Mouse (Mus musculus) CH12F3 (cell line): ENCODE measurements around the gene Cebpb.

Source experiments
- in situ Hi-C: fragments of 300-500 bp; cut with MboI; formaldehyde crosslinking; loops from 2 replicates; pipeline ENCODE4 v1.14.3; 2020; ENCODE audit warnings: low sequenced_read_pairs

Gene Cebpb

GRCm38 (mm10) chr2:167688498-167689451 is at the start of gene Cebpb:
Gene Cebpb, plus strand, starts transcription at chr2:167688915.
- in situ Hi-C loops: loop anchor here (5.0 kb wide), 1 partner anchor 204 kb away; no protein-coding TSS in a partner anchor

DNA sequence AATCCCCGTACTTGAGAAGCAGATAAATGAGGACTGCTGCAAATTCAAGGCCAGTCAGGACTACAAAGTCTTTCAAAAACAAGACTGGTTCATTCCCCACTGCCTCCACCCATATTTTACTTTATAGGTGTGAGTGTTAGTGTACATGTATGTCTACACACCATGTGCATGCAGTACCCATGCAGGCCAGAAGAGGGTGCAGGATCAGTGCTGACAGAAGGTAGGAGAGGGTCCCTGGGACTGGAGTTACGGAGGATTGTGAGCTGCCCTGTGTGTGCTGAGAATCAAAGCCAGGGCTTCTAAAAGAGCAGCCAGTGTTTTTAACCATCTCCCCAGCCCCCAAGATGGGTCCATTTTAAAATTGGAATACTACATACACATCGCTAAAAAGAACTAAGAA is 48.4 kb upstream of the Cebpb start:
- in situ Hi-C loops: loop anchor here (5.0 kb wide), 1 partner anchor 37 kb away; no protein-coding TSS in a partner anchor

DNA sequence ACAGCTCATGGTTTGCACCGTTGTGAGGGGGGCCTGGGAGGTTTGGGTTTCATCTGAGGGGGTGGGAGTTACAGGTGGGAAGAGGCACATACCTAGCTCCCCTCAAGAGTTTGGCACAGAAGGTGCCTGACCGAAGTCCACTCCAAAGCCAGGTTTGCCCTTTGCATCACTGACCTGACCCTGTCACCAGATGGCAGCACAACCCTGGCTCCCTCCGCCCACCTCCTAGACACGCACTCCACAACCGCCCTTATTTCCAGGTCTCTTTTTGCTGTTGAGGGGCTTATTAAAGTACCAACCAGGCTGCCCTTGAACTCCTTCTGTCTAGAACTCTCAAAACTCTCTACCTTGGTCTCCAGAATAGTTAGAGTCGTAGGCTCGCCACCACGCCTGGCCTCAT is 47.4 kb upstream of the Cebpb start:
- in situ Hi-C loops: loop anchor here (5.0 kb wide), 1 partner anchor 36 kb away; no protein-coding TSS in a partner anchor

DNA sequence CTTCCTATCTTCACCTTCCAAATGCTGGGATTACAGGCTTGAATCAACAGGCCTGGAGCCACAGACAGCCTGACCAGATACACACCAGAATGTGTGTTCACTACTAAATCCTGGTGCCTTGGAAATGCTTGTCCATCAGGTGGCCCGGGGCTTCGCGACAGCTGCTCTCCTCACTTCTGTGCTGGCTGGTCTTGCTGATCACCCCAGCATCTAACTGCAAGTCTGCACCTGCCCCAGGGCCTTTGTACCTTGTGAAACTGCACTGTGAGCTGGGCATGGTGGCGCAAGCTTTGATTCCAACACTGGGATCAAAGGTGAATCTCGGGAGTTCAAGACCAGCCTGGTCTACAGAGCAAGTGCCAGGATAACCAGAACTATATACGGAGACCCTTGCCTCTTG is 46.6 kb upstream of the Cebpb start:
- in situ Hi-C loops: loop anchor here (5.0 kb wide), 1 partner anchor 35 kb away; no protein-coding TSS in a partner anchor

DNA sequence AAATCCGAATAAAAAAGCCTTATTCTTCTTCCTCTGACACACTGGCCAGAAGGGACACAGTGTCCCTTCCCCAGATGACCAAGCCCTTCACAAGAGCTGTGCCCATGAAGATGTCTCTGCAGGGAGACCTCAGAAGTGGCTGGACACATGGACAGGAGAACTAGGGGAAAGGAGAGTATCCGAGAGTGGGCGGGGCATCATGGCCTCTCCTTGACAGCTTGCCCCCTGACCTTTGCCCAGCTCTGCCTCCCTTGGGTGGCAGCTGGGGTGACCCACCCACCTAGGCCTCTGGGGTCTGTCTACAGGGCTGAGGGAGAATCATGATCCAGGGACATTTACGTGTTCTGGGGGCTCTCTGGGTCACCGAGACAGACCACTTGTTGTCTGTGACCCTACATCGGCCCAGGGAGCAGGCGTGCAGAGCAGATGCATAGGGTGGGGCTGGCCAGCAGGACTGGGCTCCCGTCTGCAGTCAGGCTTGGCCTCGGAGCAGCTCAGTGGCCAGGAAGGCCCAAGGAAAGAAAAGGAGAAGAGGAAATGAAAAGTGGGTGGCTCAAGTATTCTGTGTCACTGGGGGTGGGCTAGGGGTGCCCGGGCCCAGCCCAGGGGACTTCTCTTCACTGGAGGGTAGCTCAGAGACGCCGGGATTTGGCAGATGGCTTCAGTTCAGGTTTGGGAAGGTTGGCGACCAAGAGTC is 45.2 kb upstream of the Cebpb start:
- in situ Hi-C loops: loop anchor here (5.0 kb wide), 1 partner anchor 34 kb away; no protein-coding TSS in a partner anchor

DNA sequence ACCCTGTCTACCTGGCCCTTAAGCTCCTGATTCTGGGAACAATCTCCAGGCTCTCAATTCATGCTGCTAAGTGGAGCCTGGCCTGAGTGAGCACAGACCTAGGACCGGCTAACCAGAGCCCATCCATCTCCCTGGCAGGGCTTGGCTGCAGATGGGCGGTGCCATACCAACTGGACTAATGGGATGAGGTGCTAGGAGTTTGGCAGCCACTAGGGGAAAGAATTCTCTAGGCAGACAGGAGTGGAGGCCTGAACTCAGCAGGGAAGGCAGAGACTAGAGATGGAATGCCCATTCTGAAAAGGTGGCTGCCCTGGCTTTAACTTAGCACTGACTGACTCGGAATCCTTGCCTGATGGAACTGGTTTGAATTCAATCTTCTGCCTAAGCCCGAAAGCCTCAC is 42.3 kb upstream of the Cebpb start:
- in situ Hi-C loops: no loop called here

DNA sequence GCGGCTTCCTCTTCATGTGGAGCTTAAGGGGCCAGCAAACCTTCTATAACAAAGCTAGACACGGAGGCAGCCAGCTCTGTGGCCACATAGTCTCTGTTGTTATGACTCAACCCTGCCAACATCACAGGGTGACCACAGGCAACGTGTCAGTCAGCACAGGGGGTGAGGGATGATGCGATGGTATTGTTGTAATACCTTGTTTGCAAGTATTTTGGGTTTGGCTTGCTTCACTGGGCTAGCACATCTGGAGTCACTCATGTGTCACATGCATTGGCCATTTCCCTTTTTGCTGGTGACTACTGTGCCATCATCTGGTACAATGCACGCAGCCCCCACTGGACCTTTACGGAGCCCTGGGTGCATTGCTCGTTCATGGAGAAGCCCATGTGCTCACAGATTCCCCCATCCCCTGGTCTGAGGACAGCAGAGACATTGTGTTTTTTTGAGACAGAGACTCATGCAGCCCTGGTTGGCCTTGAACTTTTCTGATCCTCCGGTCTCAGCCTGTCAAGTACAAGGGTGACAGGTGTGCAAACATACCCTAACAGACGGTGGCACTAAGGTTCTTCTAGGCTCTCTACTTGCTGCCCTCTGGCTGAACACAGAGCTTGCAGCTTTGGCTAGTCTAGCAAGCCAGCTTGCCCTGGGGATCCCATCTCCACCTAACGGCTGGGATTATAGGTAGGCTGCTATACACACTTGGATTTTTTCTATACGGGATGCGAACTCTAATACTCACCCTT is 39.3 kb upstream of the Cebpb start:
- in situ Hi-C loops: no loop called here

DNA sequence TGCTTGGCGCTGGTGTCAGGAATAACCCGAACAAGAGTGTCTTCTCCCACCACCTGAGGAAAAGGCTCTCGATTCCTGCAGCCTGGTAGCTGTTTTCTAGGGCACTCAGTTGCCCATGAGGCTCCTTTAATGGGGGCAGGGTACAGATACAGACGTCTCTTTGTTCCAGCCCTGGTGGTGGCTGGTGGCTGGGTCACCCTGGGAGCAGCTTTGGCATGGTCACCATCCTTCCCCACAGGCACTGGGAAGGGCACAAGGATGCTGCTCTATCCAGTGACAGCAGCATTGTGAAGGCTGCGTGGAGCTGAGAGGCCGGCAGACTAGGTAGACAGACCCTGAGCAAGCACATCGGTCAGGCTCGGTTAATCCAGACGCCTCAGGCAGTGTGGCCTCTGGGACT is 37.1 kb upstream of the Cebpb start:
- in situ Hi-C loops: no loop called here

GRCm38 (mm10) chr2:167652694-167653093 is 36.0 kb upstream of the Cebpb start:
- in situ Hi-C loops: no loop called here

- in situ Hi-C loops: no loop called here
Measured at GRCm38 (mm10) chr2:167654911-167655600, 33.7 kb upstream of the Cebpb start.

- in situ Hi-C loops: no loop called here
Measured at GRCm38 (mm10) chr2:167656629-167657478, 31.9 kb upstream of the Cebpb start.

DNA sequence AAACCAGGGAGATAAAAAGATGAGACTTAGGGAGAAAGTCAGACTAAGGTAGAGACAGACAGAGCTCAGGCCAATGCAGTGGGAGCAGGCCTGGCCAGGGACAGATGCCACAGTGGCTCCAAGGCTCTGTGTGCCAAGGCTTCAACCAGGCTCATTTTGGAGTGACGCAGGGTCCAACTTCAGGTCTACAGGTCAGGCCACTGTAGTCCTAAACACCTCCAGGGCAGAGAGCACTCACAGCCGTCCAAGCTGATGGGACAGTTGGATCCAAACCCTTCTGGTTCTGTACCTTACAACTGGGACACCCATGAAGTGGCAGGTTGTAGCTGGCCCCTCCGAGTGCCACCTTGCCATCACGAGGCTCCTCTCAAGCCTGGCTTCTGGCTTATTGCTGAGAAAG is 30.7 kb upstream of the Cebpb start:
- in situ Hi-C loops: no loop called here

- in situ Hi-C loops: no loop called here
Measured at GRCm38 (mm10) chr2:167658712-167659111, 30.0 kb upstream of the Cebpb start.

GRCm38 (mm10) chr2:167659177-167659846 is 29.4 kb upstream of the Cebpb start:
- in situ Hi-C loops: no loop called here

GRCm38 (mm10) chr2:167659847-167660610 is 28.7 kb upstream of the Cebpb start:
- in situ Hi-C loops: no loop called here

DNA sequence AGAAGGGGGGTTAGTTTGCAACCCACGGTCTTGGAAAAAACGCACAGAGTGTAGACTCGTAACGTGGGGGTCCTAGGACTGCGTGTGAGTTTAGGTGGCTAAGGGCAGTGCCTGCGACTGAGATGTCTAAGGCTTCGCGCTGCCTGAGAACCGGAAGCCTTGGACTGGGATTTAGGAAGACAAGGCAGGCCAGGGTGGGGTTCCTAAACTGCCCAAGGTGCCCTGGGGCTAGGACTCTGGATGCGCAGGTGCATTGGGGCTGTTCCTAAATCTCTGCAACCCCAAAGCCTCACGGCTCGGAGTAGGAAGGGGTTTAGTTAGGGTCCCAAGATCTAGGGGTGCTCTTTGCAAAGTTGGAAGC is 28.1 kb upstream of the Cebpb start:
- in situ Hi-C loops: no loop called here

GRCm38 (mm10) chr2:167661270-167662203 is 27.2 kb upstream of the Cebpb start, which contains the start of gene Gm20431:
Gene Gm20431, minus strand, starts transcription at chr2:167661496.
- in situ Hi-C loops: no loop called here
